Mouse (Mus musculus) urinary bladder, postnatal 14 days (tissue): ENCODE measurements at regions not wholly inside any gene's neighbourhood (a gene's known extent, or its start where the extent isn't known, plus 50 kb on each side); places are given as distances from the start of the nearest gene placed in this dataset.

Source experiments
- DNase-seq: peaks from one replicate; pipeline ENCODE4 v3.0.0; 2021; ENCODE audit warnings: low spot score

GRCm38 (mm10) chr17:31776949-31777607 lies 78.5 kb downstream of the Sik1 start:
- peak; percentile 41 for DNase-seq

DNA sequence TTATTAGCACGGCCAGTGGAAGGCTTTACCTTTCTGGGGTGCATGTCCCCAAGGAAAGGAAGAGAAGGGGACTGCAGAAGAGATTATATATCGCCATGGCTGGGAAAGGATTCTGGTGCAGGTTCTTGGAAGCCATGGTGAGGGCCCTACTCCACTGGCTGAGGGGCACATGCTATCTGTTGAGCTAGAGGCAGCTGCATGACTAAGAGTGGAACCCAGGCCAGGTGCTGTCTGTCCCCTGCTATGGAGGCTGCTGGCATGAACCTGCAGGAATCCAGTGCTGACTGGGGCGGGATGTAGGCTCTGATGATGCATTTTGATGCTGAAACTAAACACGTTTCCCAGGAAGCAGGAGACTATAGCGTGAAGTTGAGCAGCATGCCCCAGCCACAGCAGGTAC lies 77.9 kb downstream of the Sik1 start:
- DNase-seq = no peak

GRCm38 (mm10) chr17:31779466-31779865 lies 76.1 kb downstream of the Sik1 start:
- DNase-seq = no peak

DNA sequence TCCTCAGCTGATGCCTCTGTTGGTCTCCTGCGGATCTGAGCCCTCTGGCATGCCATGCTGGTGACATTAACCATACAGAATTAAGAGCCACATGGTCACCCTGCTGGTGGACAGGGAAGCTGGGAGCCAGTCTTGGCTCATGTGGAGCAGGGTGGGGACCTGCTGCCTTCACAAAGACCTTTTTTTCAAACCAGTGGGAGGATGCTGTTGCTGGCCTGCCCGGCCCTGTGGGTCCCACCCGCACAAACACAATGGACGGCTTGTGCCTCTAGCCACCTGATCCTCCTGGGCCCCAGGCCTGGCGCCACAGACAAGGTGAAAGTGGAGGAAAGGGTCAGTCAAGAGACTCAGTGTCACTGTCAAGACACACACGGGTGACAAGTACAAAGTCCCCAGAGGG lies 73.4 kb downstream of the Sik1 start:
- no peak for DNase-seq

GRCm38 (mm10) chr17:31783071-31783470 lies 72.5 kb downstream of the Sik1 start:
- DNase-seq = no peak

DNA sequence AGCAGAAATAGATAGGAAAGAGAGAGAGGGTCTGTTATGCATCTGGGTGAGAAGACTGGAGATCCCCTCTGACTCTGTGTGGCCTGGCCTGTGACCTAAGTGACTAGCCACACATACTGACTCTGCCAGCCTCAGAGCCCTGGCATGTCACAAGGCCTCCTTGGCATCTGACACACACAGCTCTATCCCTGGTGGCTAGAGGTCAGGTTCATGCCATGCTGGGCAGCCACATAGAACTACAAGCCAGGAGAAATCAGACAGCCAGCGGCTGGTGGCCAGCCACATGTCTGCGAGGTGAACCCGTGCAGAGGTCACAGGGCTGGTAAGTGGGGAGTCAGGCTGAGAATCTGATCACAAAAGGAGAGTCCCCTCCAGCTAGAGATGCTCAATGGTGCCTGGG lies 67.3 kb downstream of the Sik1 start:
- no peak for DNase-seq

- DNase-seq = no peak
These were observed 66.5 kb downstream of the Sik1 start for GRCm38 (mm10) chr17:31789068-31789583.

DNA sequence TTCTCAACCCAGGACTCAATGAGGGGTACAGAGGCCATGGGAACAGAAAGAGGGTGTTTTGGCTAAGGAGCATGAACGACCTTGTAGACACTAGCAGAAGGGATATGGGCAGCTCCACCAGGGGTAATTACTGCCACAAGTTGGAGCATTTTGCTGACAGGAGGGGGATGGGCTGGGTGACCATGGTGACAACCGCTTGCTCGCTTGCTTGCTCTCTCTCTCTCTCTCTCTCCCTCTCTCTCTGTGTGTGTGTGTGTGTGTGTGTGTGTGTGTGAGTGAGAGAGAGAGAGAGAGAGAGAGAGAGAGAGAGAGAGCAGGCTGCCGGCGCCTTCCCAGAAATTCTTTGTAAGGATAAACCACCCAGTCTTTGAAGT lies 65.7 kb downstream of the Sik1 start:
- DNase-seq = no peak

DNA sequence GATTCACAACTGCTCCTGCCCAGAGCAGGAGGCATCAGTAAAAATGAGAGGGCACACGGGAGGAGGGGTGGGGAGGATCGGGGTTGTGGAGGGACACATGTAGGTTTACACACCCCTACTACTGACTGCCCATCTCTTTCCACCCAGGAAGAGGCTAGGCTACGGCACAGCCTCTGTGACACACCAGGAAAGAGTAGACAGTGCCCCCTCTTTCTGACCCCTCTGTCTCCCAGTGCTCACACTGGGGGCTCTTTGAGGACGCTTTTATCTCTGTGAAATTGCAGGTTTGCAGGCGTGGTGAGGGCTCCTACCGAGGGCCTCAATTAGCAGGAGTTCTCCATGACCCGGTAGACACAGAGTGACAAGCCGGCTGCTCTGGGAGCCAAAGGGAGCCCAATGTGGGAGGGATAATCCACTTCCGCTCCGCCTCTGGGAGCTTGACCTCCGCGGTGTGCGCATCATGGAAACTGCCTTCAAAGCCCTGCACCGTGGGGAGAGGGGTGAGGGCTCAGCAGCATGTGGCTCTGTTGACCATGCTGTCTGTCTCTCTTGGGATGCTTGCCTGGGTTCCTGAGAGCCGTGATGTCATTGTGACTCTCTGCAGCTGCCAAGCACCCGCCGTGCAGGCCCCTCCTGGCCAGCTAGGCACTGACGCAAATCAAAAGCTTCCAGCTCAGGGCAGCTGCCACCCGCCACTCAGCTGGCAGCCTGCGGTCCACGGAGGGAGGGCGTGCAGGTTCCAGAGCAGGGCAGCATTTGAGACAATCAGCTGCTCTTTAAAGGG lies 65.1 kb downstream of the Sik1 start:
- peak; percentile 18 for DNase-seq

GRCm38 (mm10) chr17:31791656-31792055 lies 63.9 kb downstream of the Sik1 start:
- DNase-seq = no peak

DNA sequence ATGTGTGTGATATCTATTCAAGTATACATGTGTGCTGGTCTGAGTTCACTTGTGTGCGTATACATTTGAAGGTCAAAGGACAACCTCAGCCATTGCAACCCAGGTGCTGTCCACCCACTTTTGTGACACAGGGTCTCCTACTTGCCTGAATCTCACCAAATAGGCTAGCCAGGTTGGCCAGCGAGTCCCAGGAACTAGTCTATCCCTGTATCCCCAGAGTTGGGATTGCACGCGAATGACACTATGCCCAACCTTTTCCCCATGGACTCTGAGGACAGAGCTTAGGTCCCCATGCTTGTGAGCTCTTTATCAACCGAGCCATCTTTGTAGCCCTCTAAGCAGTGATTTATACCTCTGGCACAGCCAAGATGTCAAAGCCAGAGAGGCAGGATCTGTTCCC lies 62.6 kb downstream of the Sik1 start:
- no peak for DNase-seq

- DNase-seq = no peak
These were observed 62.1 kb downstream of the Sik1 start for GRCm38 (mm10) chr17:31793521-31793920.

GRCm38 (mm10) chr17:31793964-31794363 lies 61.6 kb downstream of the Sik1 start:
- DNase-seq = no peak
